Mouse (Mus musculus) ES-E14 (cell line): ENCODE data around the gene Gbp7.
"Not testable (repeated sequence)": the region's sequence is repeated elsewhere in the genome, so short reads cannot be mapped to it uniquely, and the experiment has no call there.

ENCODE experiments used
- CHD2 ChIP-seq: IDR thresholded peaks from 2 replicates; pipeline ENCODE4 v1.6.1; 2014; ENCODE audit warnings: mild to moderate bottlenecking, low read depth, low read length, inconsistent platforms
- HCFC1 ChIP-seq: IDR thresholded peaks from 2 replicates; pipeline ENCODE4 v1.6.1; 2012; ENCODE audit warnings: low read length, inconsistent platforms, borderline replicate concordance; ENCODE audit not compliant: insufficient read depth
- MAFK ChIP-seq: IDR thresholded peaks from 2 replicates; pipeline ENCODE4 v1.6.1; 2014; ENCODE audit warnings: mild to moderate bottlenecking, low read depth, low read length, inconsistent platforms; ENCODE audit not compliant: insufficient read depth
- ZNF384 ChIP-seq: IDR thresholded peaks from 2 replicates; pipeline ENCODE4 v1.6.1; 2012; ENCODE audit warnings: low read depth, low read length, inconsistent platforms

DNA sequence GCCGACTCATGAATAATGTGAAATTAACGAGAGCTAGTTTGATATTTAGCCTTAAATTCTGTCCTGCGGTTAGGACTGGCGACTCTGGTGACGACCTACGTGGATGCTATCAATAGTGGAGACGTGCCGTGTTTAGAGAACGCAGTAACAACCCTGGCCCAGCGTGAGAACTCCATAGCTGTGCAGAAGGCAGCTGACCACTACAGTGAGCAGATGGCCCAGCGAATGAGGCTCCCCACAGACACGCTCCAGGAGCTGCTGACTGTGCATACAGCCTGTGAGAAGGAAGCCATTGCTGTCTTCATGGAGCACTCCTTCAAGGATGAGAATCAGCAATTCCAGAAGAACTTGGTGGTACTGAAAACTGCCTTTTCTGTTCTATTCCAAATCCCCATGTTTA, 12.6 kb downstream of the Gbp7 start:
- not testable (repeated sequence) for TF ChIP-seq CHD2, HCFC1, MAFK, ZNF384
